In the genomic region with DNA sequence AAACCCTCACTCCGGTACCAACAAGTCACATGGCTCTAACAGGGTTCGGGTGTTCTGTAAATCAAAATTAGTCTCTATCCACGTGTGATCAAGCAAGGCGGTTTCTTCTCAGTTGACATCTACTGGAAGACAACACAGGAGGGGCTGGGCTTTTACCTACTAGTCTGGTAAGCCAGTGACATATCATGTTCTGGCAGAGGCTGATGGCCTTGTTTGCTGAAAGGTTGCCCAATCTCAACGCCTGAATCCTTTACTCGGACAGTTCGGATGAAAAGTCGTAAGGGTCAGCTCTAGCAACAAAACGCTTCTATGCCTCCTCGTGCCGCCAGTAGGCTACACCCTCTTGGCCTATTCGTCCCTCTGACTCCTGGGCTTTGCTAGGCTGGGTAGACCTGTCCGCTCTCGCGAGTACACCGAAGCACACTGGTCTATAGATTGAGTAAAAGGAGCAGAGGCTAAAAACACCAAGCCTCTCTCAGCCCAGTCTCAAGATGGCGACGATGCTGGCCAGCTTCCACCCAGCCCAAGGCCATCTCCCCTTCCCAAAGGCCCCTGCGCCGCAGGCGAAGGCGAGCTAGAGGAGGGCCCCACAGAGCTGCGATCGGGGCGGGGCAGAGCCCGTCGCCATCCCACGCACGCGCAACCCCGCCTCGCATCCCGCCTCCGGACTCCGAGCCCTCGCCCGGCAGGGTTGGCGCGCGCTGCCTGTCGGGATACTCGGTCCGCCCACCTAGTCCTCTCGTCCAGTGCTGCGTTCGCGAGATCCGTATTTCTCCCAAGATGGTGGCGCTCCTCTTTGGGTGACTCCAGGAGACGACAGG, we compare ENCODE assay signal across 8 mouse cellular contexts. TPM values are rescaled to one million over a fixed set of nuclear protein-coding genes. Genes with fewer than 3 reads are reported as not detected.
DNase-seq lines count a peak whose midpoint lies in the region; ATAC-seq and TF ChIP-seq lines count a peak whose summit lies in the region.

Ube3a (plus strand) TSS at position 706 of the 821 bp plus-strand sequence.

- H3K36me3 ChIP-seq in heart, embryonic 14.5 days (ENCODE audit: control insufficient read depth, insufficient read depth, low read length): no peaks in the 10 kb centered on the region
- H3K36me3 ChIP-seq in liver, embryonic 13.5 days: no peaks in the 10 kb centered on the region
- no peaks in the 10 kb centered on the region for H3K36me3 ChIP-seq in stomach, postnatal 0 days (ENCODE audit: control insufficient read depth, insufficient read depth, low read length)

- DNase-seq in c-Kit-negative CD71-positive TER-119-positive erythroid progenitor cells, embryonic 14.5 days (ENCODE audit: low read depth, low spot score): peak; percentile 88
- peak; percentile 96 for DNase-seq in fibroblast of lung, adult 2 months (ENCODE audit: low read depth)
- peak; percentile 98 for DNase-seq in kidney, postnatal 14 days
- peak; percentile 96 for DNase-seq in liver, embryonic 13.5 days
- peak; percentile 96 for DNase-seq in neural tube, embryonic 10.5 days (ENCODE audit: extremely low spot score, low spot score)
- peak; percentile 99 for DNase-seq in stomach, postnatal 0 days (ENCODE audit: low spot score)

- H3K9ac ChIP-seq in heart, embryonic 14.5 days (ENCODE audit: low read length): peak within 1 kb of the TSS; percentile 98
- peak within 1 kb of the TSS; percentile 99 for H3K9ac ChIP-seq in liver, embryonic 13.5 days
- H3K9ac ChIP-seq in stomach, postnatal 0 days (ENCODE audit: low read length): peak within 1 kb of the TSS; percentile 99

- no peak for TF ChIP-seq CTCF in stomach, postnatal 0 days (IDR thresholded peaks at IDR 0.05; ENCODE audit: low read depth)

- H3K27ac ChIP-seq in heart, embryonic 14.5 days (replicated peaks in 1 of 2; ENCODE audit: control insufficient read depth in 1 of 2, insufficient read depth in 1 of 2, low read depth in 2 of 2, low read length in 2 of 2): peak within 1 kb of the TSS; percentile 98 to 99
- H3K27ac ChIP-seq in liver, embryonic 13.5 days: peak within 1 kb of the TSS; percentile 93
- H3K27ac ChIP-seq in stomach, postnatal 0 days (replicated peaks): peak within 1 kb of the TSS; percentile 99

- ATAC-seq in CD4-positive, CD25-positive, alpha-beta regulatory T cell, adult 4 months: peak; percentile 81
- ATAC-seq in heart, embryonic 14.5 days (ENCODE audit: insufficient number of reproducible peaks, insufficient read depth, low FRiP score, low read depth): peak; percentile 99
- ATAC-seq in liver, embryonic 13.5 days (ENCODE audit: low read depth): peak; percentile 97
- ATAC-seq in stomach, postnatal 0 days (ENCODE audit: low FRiP score, low TSS enrichment): peak; percentile 99

- peaks cover 0 to 13% of the 10 kb centered on the region in 2 experiments; a peak in 2 of 4 replicates for H3K4me1 ChIP-seq in heart, embryonic 14.5 days (ENCODE audit: control insufficient read depth in 2 of 2, insufficient read depth in 2 of 2, low read length in 2 of 2)
- peaks cover 21% of the 10 kb centered on the region for H3K4me1 ChIP-seq in liver, embryonic 13.5 days (replicated peaks)
- H3K4me1 ChIP-seq in stomach, postnatal 0 days (replicated peaks; ENCODE audit: control insufficient read depth, insufficient read depth): no peaks in the 10 kb centered on the region

- H3K4me2 ChIP-seq in heart, embryonic 14.5 days (ENCODE audit: low read length): peak within 1 kb of the TSS; percentile 79
- peak within 1 kb of the TSS; percentile 80 for H3K4me2 ChIP-seq in liver, embryonic 13.5 days
- H3K4me2 ChIP-seq in stomach, postnatal 0 days (replicated peaks; ENCODE audit: low read depth): peak within 1 kb of the TSS; percentile 66

- WGBS in heart, embryonic 14.5 days: 2% methylated on average over 45 of the region's 50 CpGs
- WGBS in liver, embryonic 13.5 days (ENCODE audit: insufficient replicate concordance): 2% methylated on average over 47 of the region's 50 CpGs
- WGBS in stomach, postnatal 0 days: under 1% methylated on average over 43 of the region's 50 CpGs

- no peaks in the 10 kb centered on the region for H3K9me3 ChIP-seq in heart, embryonic 14.5 days (ENCODE audit: control insufficient read depth, low read length)
- H3K9me3 ChIP-seq in liver, embryonic 13.5 days (replicated peaks): no peaks in the 10 kb centered on the region
- H3K9me3 ChIP-seq in stomach, postnatal 0 days (ENCODE audit: control insufficient read depth, low read length): no peaks in the 10 kb centered on the region

- H3K4me3 ChIP-seq in heart, embryonic 14.5 days (ENCODE audit: control insufficient read depth in 1 of 2, insufficient read depth in 1 of 2, low read depth in 1 of 2, low read length in 2 of 2): peak within 1 kb of the TSS; percentile 93 to 99
- peak within 1 kb of the TSS; percentile 99 for H3K4me3 ChIP-seq in liver, embryonic 13.5 days (replicated peaks)
- H3K4me3 ChIP-seq in stomach, postnatal 0 days (ENCODE audit: low read depth, low read length): peak within 1 kb of the TSS; percentile 94

- no peak for TF ChIP-seq EP300 in stomach, postnatal 0 days (optimal IDR thresholded peaks at IDR 0.05)

- no peaks in the 10 kb centered on the region for H3K27me3 ChIP-seq in heart, embryonic 14.5 days (ENCODE audit: control insufficient read depth, insufficient read depth, low read length)
- no peaks in the 10 kb centered on the region for H3K27me3 ChIP-seq in liver, embryonic 13.5 days
- H3K27me3 ChIP-seq in stomach, postnatal 0 days (ENCODE audit: control insufficient read depth, insufficient read depth, low read length): no peaks in the 10 kb centered on the region

RNA-seq across cellular contexts. Expression of gene Ube3a, which starts in this region (rescaled TPM):
- polyA plus RNA-seq in CD4-positive, CD25-positive, alpha-beta regulatory T cell, adult 4 months (2017; shearing (Covaris generic)): 10 to 100 TPM; 46.7 to 71.2 TPM
- 109 and 131 TPM in 2 replicates for polyA plus RNA-seq in heart, embryonic 14.5 days (2014; fragmentation: Nextera tagmentation; extraction: Ambion mirVana)
- polyA plus RNA-seq in liver, embryonic 13.5 days (2015; fragmentation: Nextera tagmentation; extraction: Ambion mirVana): 70.9 and 83.7 TPM in 2 replicates
- polyA plus RNA-seq in stomach, postnatal 0 days (2015; fragmentation: Nextera tagmentation; extraction: Ambion mirVana): 83.7 and 84.6 TPM in 2 replicates

Comparison
In these comparisons a context has a peak if more than half of its experiments do, and no peak if none do; other contexts are left out.
1. Peak in every context shown above with its lines: DNase-seq, ATAC-seq, H3K4me3 ChIP-seq and H3K27ac ChIP-seq.